Mouse (Mus musculus) MEL (cell line): ENCODE data around the gene Macrod2. TPM values are rescaled to one million over a fixed set of nuclear protein-coding genes. Genes with fewer than 3 reads are reported as not detected.

Source experiments
- DNase-seq: peaks from one replicate; pipeline ENCODE4 v3.0.0; 2011; ENCODE audit warnings: low read depth, low spot score
- H3K27ac ChIP-seq: 2 replicates; pipeline ENCODE4 v1.5.1; 2012; ENCODE audit warnings: low read depth, mild to moderate bottlenecking, control low read depth, low read length, moderate library complexity; ENCODE audit not compliant: control insufficient read depth
- H3K27me3 ChIP-seq, 2 experiments: fragments of 150-350 bp in 1 of 2; sonication (generic) in 1 of 2; 2 replicates each; pipeline ENCODE4 v1.6.1; 2012; ENCODE audit warnings: low read length in 2 of 2, mild to moderate bottlenecking in 2 of 2, improper control_type of control experiment in 1 of 2, moderate library complexity in 1 of 2; ENCODE audit not compliant: insufficient read depth in 2 of 2, control insufficient read depth in 1 of 2
- H3K36me3 ChIP-seq, 2 experiments: 2 replicates each; pipeline ENCODE4 v1.6.1; 2012 to 2014; ENCODE audit warnings: low read length in 2 of 2, improper control_type of control experiment in 1 of 2, inconsistent platforms in 1 of 2, mild to moderate bottlenecking in 1 of 2; ENCODE audit not compliant: insufficient read depth in 2 of 2, control insufficient read depth in 1 of 2
- H3K4me1 ChIP-seq, 2 experiments: fragments of 150-350 bp in 1 of 2; sonication (generic) in 1 of 2; 2 replicates each; pipeline ENCODE4 v1.6.1; 2012; ENCODE audit warnings: low read length in 2 of 2, improper control_type of control experiment in 1 of 2, mild to moderate bottlenecking in 1 of 2; ENCODE audit not compliant: insufficient read depth in 2 of 2, control insufficient read depth in 1 of 2
- H3K4me3 ChIP-seq, 2 experiments: fragments of 150-350 bp in 1 of 2; sonication (generic) in 1 of 2; 2 replicates each; pipeline ENCODE4 v1.5.1; 2012; ENCODE audit warnings: low read depth in 2 of 2, low read length in 2 of 2, mild to moderate bottlenecking in 2 of 2, moderate library complexity in 2 of 2, control low read depth in 1 of 2, improper control_type of control experiment in 1 of 2; ENCODE audit not compliant: control insufficient read depth in 1 of 2, insufficient read depth in 1 of 2
- H3K79me2 ChIP-seq: 2 replicates; pipeline ENCODE4 v1.6.1; 2012; ENCODE audit warnings: mild to moderate bottlenecking, low read length, moderate library complexity; ENCODE audit not compliant: control insufficient read depth, poor library complexity, insufficient read depth
- H3K9ac ChIP-seq: 2 replicates; pipeline ENCODE4 v1.6.1; 2012; ENCODE audit warnings: low read depth, mild to moderate bottlenecking, control low read depth, low read length, moderate library complexity; ENCODE audit not compliant: control insufficient read depth, poor library complexity, severe bottlenecking
- H3K9me3 ChIP-seq: fragments of 150-350 bp; sonication (generic); replicated peaks from 2 replicates; pipeline ENCODE4 v1.6.1; 2012; ENCODE audit warnings: mild to moderate bottlenecking, low read length, improper control_type of control experiment, moderate library complexity; ENCODE audit not compliant: insufficient read depth
- BHLHE40 ChIP-seq: IDR thresholded peaks from 2 replicates; pipeline ENCODE4 v1.6.1; 2012; ENCODE audit warnings: low read depth, mild to moderate bottlenecking, inconsistent platforms, low read length, improper control_type of control experiment, borderline replicate concordance
- CHD1 ChIP-seq: IDR thresholded peaks from 2 replicates; pipeline ENCODE4 v1.6.1; 2012; ENCODE audit warnings: low read depth, mild to moderate bottlenecking, inconsistent platforms, low read length, improper control_type of control experiment
- CHD2 ChIP-seq: IDR thresholded peaks from 2 replicates; pipeline ENCODE4 v1.6.1; 2011; ENCODE audit warnings: low read length, improper control_type of control experiment
- E2F4 ChIP-seq: IDR thresholded peaks from 2 replicates; pipeline ENCODE4 v1.6.1; 2011; ENCODE audit warnings: low read depth, low read length, improper control_type of control experiment, borderline replicate concordance
- EP300 ChIP-seq, 2 experiments: IDR thresholded peaks; 2 replicates each; pipeline ENCODE4 v1.6.1; 2011; ENCODE audit warnings: improper control_type of control experiment in 2 of 2, low read length in 2 of 2, low read depth in 1 of 2, mild to moderate bottlenecking in 1 of 2
- GABPA ChIP-seq: IDR thresholded peaks from 2 replicates; pipeline ENCODE4 v1.6.1; 2012; ENCODE audit warnings: low read depth, mild to moderate bottlenecking, inconsistent platforms, low read length, improper control_type of control experiment, moderate library complexity
- GATA1 ChIP-seq: IDR thresholded peaks from 2 replicates; pipeline ENCODE4 v1.6.1; 2011; ENCODE audit warnings: low read depth, low read length, improper control_type of control experiment
- JUND ChIP-seq: IDR thresholded peaks from 2 replicates; pipeline ENCODE4 v1.6.1; 2011; ENCODE audit warnings: low read depth, mild to moderate bottlenecking, improper control_type of control experiment, low read length
- MAFK ChIP-seq: IDR thresholded peaks from 2 replicates; pipeline ENCODE4 v1.6.1; 2011; ENCODE audit warnings: low read depth, mild to moderate bottlenecking, low read length, improper control_type of control experiment, borderline replicate concordance
- MAZ ChIP-seq: IDR thresholded peaks from 2 replicates; pipeline ENCODE4 v1.6.1; 2012; ENCODE audit warnings: low read depth, mild to moderate bottlenecking, inconsistent platforms, low read length, improper control_type of control experiment
- MEF2A ChIP-seq: IDR thresholded peaks from 2 replicates; pipeline ENCODE4 v1.6.1; 2014; ENCODE audit warnings: low read depth, mild to moderate bottlenecking, inconsistent platforms, low read length, improper control_type of control experiment; ENCODE audit not compliant: poor library complexity, insufficient replicate concordance, severe bottlenecking; ENCODE audit errors: extremely low read depth
- MXI1 ChIP-seq: IDR thresholded peaks from 2 replicates; pipeline ENCODE4 v1.6.1; 2011; ENCODE audit warnings: mild to moderate bottlenecking, low read depth, low read length, improper control_type of control experiment
- MYB ChIP-seq: IDR thresholded peaks from 2 replicates; pipeline ENCODE4 v1.6.1; 2011; ENCODE audit warnings: mild to moderate bottlenecking, low read depth, low read length, improper control_type of control experiment
- MYC ChIP-seq: IDR thresholded peaks from 2 replicates; pipeline ENCODE4 v1.6.1; 2011; ENCODE audit warnings: low read depth, mild to moderate bottlenecking, low read length, improper control_type of control experiment, moderate library complexity
- NELFE ChIP-seq: IDR thresholded peaks from 2 replicates; pipeline ENCODE4 v1.6.1; 2011; ENCODE audit warnings: low read depth, low read length, improper control_type of control experiment
- POLR2A ChIP-seq, 2 experiments: IDR thresholded peaks; 2 replicates each; pipeline ENCODE4 v1.6.1; 2011 to 2012; ENCODE audit warnings: low read length in 2 of 2, mild to moderate bottlenecking in 2 of 2, control low read depth in 1 of 2, improper control_type of control experiment in 1 of 2, low read depth in 1 of 2, moderate library complexity in 1 of 2; ENCODE audit not compliant: control insufficient read depth in 1 of 2, insufficient read depth in 1 of 2, poor library complexity in 1 of 2
- POLR2AphosphoS2 ChIP-seq: IDR thresholded peaks from 2 replicates; pipeline ENCODE4 v1.6.1; 2011; ENCODE audit warnings: low read length, improper control_type of control experiment
- RAD21 ChIP-seq: IDR thresholded peaks from 2 replicates; pipeline ENCODE4 v1.6.1; 2011; ENCODE audit warnings: mild to moderate bottlenecking, low read depth, low read length, improper control_type of control experiment
- TBP ChIP-seq: IDR thresholded peaks from 2 replicates; pipeline ENCODE4 v1.8.0; 2011; ENCODE audit warnings: low read depth, low read length, improper control_type of control experiment
- TCF12 ChIP-seq: IDR thresholded peaks from 2 replicates; pipeline ENCODE4 v1.6.1; 2014; ENCODE audit warnings: low read depth, mild to moderate bottlenecking, inconsistent platforms, low read length, improper control_type of control experiment, moderate library complexity
- UBTF ChIP-seq: IDR thresholded peaks from 2 replicates; pipeline ENCODE4 v1.6.1; 2012; ENCODE audit warnings: low read depth, mild to moderate bottlenecking, inconsistent platforms, low read length, improper control_type of control experiment, moderate library complexity, borderline replicate concordance; ENCODE audit not compliant: insufficient read depth
- USF2 ChIP-seq, 2 experiments: IDR thresholded peaks; 2 replicates each; pipeline ENCODE4 v1.6.1; 2011 to 2012; ENCODE audit warnings: improper control_type of control experiment in 2 of 2, low read length in 2 of 2, borderline replicate concordance in 1 of 2, inconsistent platforms in 1 of 2, low read depth in 1 of 2, mild to moderate bottlenecking in 1 of 2; ENCODE audit not compliant: insufficient read depth in 1 of 2
- ZC3H11A ChIP-seq: IDR thresholded peaks from 2 replicates; pipeline ENCODE4 v1.6.1; 2012; ENCODE audit warnings: low read depth, mild to moderate bottlenecking, inconsistent platforms, low read length, improper control_type of control experiment
- ZKSCAN1 ChIP-seq: IDR thresholded peaks from 2 replicates; pipeline ENCODE4 v1.6.1; 2012; ENCODE audit warnings: low read depth, mild to moderate bottlenecking, inconsistent platforms, low read length, improper control_type of control experiment, moderate library complexity
- ZMIZ1 ChIP-seq: IDR thresholded peaks from 2 replicates; pipeline ENCODE4 v1.6.1; 2012; ENCODE audit warnings: low read depth, mild to moderate bottlenecking, inconsistent platforms, low read length, improper control_type of control experiment, moderate library complexity
- polyA plus RNA-seq, 2 experiments: library from polyadenylated mRNA; stranded (reverse) in 1 of 2; unstranded in 1 of 2; fragments of >175 nt in 1 of 2; fragments of >200 nt in 1 of 2; gene quantifications; 2 replicates each; pipeline versions ENCODE4 v1.2.1 to v1.2.4; 2012; ENCODE audit warnings: low replicate concordance in 2 of 2, low read depth in 1 of 2; ENCODE audit not compliant: insufficient read length in 2 of 2, insufficient read depth in 1 of 2, missing spikeins in 1 of 2
- total RNA-seq: library from RNA; depleted of rRNA; stranded (reverse); fragments of 300-350 nt; gene quantifications from 2 replicates; pipeline ENCODE4 v1.2.3, GENCODE M21; 2012

Macrod2 gene
- total and polyA plus RNA-seq, 3 experiments, result not detected

GRCm38 (mm10) chr2:141897951-141898350, 1502.8 kb downstream of the Macrod2 start:
- Histone ChIP-seq H3K27me3 (no peaks in the 10 kb centered on the region), H3K27ac (no peak overlapping the region), H3K9ac (no peak overlapping the region), H3K4me1 (no peaks in the 10 kb centered on the region), H3K79me2 (no peaks in the 10 kb centered on the region), H3K36me3 (no peaks in the 10 kb centered on the region), H3K4me3 (no peak overlapping the region), H3K9me3 (no peaks in the 10 kb centered on the region)
- no peak for DNase-seq
- TF ChIP-seq UBTF, result no peak
- no peak for TF ChIP-seq ZC3H11A
- no peak for TF ChIP-seq POLR2A (IDR thresholded peaks at IDR 0.05; ENCODE audit: control insufficient read depth in 1 of 2, insufficient read depth in 1 of 2, low read depth in 1 of 2, low read length in 2 of 2, poor library complexity in 1 of 2)
- TF ChIP-seq GABPA, result no peak
- TF ChIP-seq MAZ, result no peak
- no peak for TF ChIP-seq MAFK
- no peak for TF ChIP-seq POLR2AphosphoS2
- TF ChIP-seq ZMIZ1, result no peak
- no peak for TF ChIP-seq JUND
- TF ChIP-seq MXI1, result no peak
- no peak for TF ChIP-seq NELFE
- no peak for TF ChIP-seq CHD2
- no peak for TF ChIP-seq TCF12
- TF ChIP-seq GATA1, result no peak
- TF ChIP-seq MEF2A, result no peak

GRCm38 (mm10) chr2:141911831-141912447, 1516.8 kb downstream of the Macrod2 start:
- Histone ChIP-seq H3K27ac (no peak overlapping the region), H3K9me3 (no peaks in the 10 kb centered on the region), H3K9ac (no peak overlapping the region), H3K79me2 (no peaks in the 10 kb centered on the region), H3K4me3 (no peak overlapping the region), H3K4me1 (no peaks in the 10 kb centered on the region), H3K36me3 (no peaks in the 10 kb centered on the region), H3K27me3 (no peaks in the 10 kb centered on the region)
- no peak for DNase-seq
- TF ChIP-seq JUND, result no peak
- TF ChIP-seq UBTF, result no peak
- no peak for TF ChIP-seq MAZ
- TF ChIP-seq MYB, result no peak
- TF ChIP-seq RAD21, result no peak
- TF ChIP-seq GABPA, result no peak
- no peak for TF ChIP-seq E2F4
- no peak for TF ChIP-seq GATA1
- no peak for TF ChIP-seq USF2 (IDR thresholded peaks at IDR 0.05; ENCODE audit: borderline replicate concordance in 1 of 2, insufficient read depth in 1 of 2, low read depth in 1 of 2, low read length in 2 of 2)
- TF ChIP-seq CHD2, result no peak
- TF ChIP-seq ZKSCAN1, result no peak
- no peak for TF ChIP-seq EP300 (IDR thresholded peaks at IDR 0.05; ENCODE audit: low read depth in 1 of 2, low read length in 2 of 2)
- no peak for TF ChIP-seq BHLHE40
- TF ChIP-seq NELFE, result no peak
- TF ChIP-seq MYC, result no peak
- no peak for TF ChIP-seq TCF12
- no peak for TF ChIP-seq CHD1
- no peak for TF ChIP-seq TBP
